Mouse (Mus musculus) left cerebral cortex, adult 2 months (tissue): Measurements from ENCODE around the gene Wnt9b. TPM values are rescaled to one million over a fixed set of nuclear protein-coding genes. Genes with fewer than 3 reads are reported as not detected.

Experiments used
- DNase-seq, 2 experiments: peaks; one replicate each; pipeline ENCODE4 v3.0.0; 2021 to 2022; ENCODE audit warnings: low spot score in 2 of 2, mixed read lengths in 1 of 2; ENCODE audit errors: extremely low spot score in 1 of 2
- H3K27ac ChIP-seq: fragments of 200-600 bp; 2 replicates; pipeline ENCODE4 v1.8.1; 2022
- H3K4me3 ChIP-seq: fragments of 200-600 bp; 2 replicates; pipeline ENCODE4 v1.8.1; 2022
- CTCF ChIP-seq: fragments of 200-600 bp; IDR thresholded peaks from 2 replicates; pipeline ENCODE4 v1.8.1; 2022; ENCODE audit warnings: antibody characterized with exemption, mild to moderate bottlenecking, moderate library complexity
- intact Hi-C: fragments of 180-260 bp; cut with DNase I; formaldehyde crosslinking; loops from one replicate; pipeline ENCODE4 v1.15.1; 2025
- total RNA-seq, 2 experiments: library from RNA; stranded (reverse); gene quantifications; 2 replicates each; pipeline ENCODE4 v1.2.3; 2021

Wnt9b gene
- total RNA-seq, 2 experiments from 2014 or later: 0.23 to 0.34 TPM

DNA sequence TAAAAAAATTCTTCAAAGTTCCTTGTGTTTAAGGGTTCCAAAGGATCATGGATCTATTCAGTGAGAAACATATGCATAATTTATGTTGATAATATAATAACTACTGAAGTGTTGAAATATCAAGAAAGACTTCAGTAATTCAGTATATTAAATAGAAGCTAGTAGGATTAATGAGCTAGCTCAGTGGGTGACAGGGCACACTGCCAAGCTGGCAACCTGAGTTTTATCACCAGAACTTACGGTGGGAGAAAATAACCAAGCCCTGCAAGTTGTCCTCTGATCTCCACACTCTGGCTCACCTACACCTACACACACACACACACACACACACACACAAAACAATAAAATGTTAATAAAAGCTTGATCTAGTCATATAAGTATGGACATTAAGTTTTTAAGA, 56.4 kb downstream of the Wnt9b start:
- TF ChIP-seq CTCF: no peak
- intact Hi-C loops: no loop called here
- no peak overlapping the region for H3K27ac ChIP-seq
- no peak for DNase-seq
- no peak overlapping the region for H3K4me3 ChIP-seq

DNA sequence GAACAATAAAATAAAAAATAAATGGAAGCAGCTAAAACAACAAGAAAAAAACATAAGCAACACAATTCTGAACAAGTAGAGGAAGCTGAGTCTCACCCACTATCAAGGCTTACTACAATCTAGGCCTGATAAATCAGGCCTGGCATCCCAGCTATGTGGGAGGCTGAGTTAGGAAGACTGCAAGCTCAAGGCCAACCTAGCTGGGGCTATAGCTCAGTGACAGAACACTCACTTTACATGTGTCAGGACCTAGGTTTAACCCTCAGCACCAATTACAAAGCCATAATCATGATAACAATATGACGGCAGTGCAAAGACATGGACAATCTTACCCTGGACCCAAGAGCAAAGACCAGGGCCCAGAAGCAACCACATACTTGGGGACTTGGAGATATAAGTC, 58.6 kb downstream of the Wnt9b start:
- intact Hi-C loops: no loop called here
- H3K4me3 ChIP-seq: no peak overlapping the region
- DNase-seq: no peak
- no peak for TF ChIP-seq CTCF
- H3K27ac ChIP-seq: no peak overlapping the region

DNA sequence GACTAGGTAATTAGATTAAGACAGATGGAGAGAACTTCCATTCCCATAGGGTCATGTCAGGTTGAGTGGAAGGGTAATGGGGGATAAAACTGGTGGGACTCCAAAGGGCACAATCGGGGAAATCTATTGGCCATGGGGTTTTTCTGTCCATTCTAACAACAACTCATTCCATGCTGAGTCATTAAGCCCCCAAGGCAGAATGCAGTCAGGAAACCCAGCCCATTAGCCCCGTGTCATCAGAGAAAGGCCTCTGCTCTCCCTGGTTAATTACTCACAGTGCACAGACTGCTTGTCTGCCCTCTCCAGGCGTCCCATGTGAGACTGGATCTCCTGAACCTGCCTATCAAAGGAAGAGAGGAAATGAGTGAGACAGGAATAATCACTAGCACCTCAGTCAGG, 60.6 kb downstream of the Wnt9b start:
- Histone ChIP-seq H3K27ac (no peak overlapping the region), H3K4me3 (no peak overlapping the region)
- no peak for TF ChIP-seq CTCF
- intact Hi-C loops: no loop called here
- no peak for DNase-seq

DNA sequence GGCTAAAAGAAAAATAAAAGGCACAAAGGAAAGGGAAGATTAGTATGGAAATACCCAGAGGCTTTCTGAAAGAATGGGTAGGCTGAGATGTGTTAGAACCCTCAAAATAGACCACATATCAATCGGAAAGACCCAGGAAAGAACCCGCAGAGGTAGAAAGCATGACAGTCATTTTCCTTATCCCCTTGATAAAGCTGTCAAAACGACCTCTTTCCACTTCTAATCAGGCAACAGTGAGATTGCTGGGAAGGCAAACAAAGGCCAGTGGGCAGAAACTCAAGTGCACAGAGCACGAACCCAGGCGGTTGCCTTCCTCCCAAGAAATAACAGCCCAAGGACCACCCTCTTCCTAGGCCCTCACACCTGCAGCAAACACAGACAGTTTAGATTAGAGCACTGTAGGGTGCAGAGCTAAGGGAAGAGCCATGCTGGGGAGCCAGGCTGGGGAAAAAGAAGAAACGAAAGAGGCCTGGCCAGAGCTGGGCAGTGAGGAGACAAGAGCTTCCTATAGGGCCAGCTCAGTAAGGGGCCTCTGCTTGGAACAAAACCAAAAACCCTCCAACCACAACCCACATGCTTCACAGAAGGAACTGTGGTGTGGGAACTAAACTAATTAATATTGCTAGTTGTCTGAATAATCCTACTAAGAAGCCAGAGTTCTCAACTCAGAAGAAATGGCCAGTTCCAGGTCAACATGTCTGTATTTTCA, 61.2 kb downstream of the Wnt9b start:
- no peak overlapping the region for H3K4me3 ChIP-seq
- no peak overlapping the region for H3K27ac ChIP-seq
- TF ChIP-seq CTCF: no peak
- intact Hi-C loops: no loop called here
- DNase-seq: no peak

DNA sequence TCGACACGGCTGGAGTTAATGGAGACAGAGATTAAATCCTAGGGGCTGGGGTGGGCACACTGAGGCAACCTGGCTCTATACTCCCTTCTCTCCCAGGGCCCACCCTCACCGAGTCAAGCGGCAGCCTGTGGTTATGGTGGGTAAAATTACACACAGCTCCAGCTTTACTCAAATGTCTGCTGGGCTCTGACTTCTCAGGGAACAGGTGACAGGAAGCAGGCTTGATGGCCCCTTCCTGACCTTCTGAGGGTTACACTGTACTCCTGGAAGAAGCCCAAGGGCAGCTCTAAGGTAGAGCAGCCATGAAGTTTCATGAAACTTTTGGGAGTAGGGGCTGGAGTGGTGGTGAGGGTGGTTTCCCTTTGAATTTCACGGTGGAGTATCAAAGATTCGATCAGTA, 62.9 kb downstream of the Wnt9b start:
- Histone ChIP-seq H3K27ac (no peak overlapping the region), H3K4me3 (no peak overlapping the region)
- no peak for DNase-seq
- intact Hi-C loops: no loop called here
- no peak for TF ChIP-seq CTCF

DNA sequence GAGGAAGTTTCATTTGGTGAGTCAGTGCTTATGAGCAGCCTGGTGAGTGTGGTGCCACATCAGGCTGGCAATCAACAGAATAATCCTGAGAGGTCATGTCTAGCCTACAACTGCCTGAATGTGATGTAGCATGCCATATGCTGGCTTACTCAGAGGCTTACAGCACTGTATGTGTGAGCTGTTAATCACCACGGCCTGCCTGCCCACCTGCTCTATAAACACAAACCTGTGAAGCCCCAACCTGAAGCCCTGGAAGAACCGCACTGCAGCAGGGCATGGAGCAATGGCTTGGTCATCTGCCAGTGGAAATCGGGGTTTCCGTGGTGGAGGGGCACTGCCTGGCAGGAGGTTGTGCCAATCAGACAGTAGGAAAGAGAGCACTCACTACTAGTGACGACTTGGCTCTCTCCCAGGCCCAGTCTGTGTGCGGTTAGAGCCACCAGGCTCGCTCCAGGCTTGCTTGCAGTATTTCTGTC, 64.3 kb downstream of the Wnt9b start:
- Histone ChIP-seq H3K27ac (peak overlapping the region; percentile 36; the same call in 1 of the 2 replicates), H3K4me3 (no peak overlapping the region)
- intact Hi-C loops: no loop called here
- peak; percentile 34 to 53 for DNase-seq
- no peak for TF ChIP-seq CTCF

DNA sequence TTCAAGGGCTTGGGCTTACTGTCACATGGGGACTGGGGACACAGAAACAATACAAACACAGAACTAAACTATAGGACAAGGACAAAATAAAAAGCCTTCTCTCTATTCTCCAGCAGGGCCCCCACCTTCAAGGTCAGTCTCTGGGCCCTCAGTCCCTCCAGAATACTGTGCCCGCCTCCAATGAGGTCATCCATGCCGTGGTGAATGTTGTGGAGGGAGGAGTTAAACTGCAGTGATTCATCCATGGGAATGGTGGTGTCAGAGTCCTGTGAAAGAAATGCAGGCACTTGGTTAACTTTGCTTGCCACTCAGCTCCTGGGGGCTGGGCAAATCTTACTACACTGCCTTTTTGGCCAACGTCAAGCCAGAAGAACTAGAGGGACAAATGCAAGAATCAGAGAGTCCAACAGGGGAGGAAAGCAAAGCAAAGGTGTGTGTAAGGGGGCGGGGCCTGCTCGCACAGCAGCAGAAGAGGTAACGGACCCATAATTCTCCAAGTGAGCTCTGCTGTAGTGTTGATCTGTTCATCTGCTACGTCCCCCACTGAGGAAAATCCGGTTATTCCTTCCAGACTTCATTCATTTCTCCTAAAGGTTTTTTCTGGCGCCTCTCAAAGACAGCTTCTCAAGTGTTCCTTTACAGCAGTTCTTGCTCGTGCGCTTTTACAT, 65.8 kb downstream of the Wnt9b start:
- no peak overlapping the region for H3K27ac ChIP-seq
- intact Hi-C loops: loop anchor here (5.0 kb wide), 1 partner anchor 74 kb away; no protein-coding TSS in a partner anchor
- no peak for DNase-seq
- no peak overlapping the region for H3K4me3 ChIP-seq
- no peak for TF ChIP-seq CTCF

Other genes with a start within 250 kb of the Wnt9b start
- gene Lrrc37a, start 245.2 kb downstream of the Wnt9b start, total RNA-seq: not detected
- gene Gm884, start 128.7 kb downstream of the Wnt9b start, total RNA-seq: under 1 TPM; 0.05 to 0.07 TPM
- not detected for gene Lyzl6, start 110.9 kb downstream of the Wnt9b start, total RNA-seq
- gene Rprml, start 100.3 kb downstream of the Wnt9b start, total RNA-seq: 10 to 100 TPM; 92.5 to 92.7 TPM
- 10 to 100 TPM; 71.1 to 72.4 TPM for gene Gosr2, start 51.9 kb downstream of the Wnt9b start, total RNA-seq
- 1 to 10 TPM; 1.2 TPM for gene Wnt3, start 24.3 kb upstream of the Wnt9b start, total RNA-seq
- gene Nsf, start 204.2 kb upstream of the Wnt9b start, total RNA-seq: 100 to 1,000 TPM; 858 to 979 TPM
- 10 to 100 TPM; 49.5 to 51.4 TPM for gene Arf2, start 216.9 kb upstream of the Wnt9b start, total RNA-seq